Mouse (Mus musculus) stomach, postnatal 0 days (tissue): ENCODE data around the gene Map2k1.

Experiments
- CTCF ChIP-seq: IDR thresholded peaks from 2 replicates; pipeline ENCODE4 v1.5.1; 2016; ENCODE audit warnings: antibody characterized with exemption, low read depth, mild to moderate bottlenecking, moderate library complexity
- EP300 ChIP-seq: optimal IDR thresholded peaks from 2 replicates; pipeline ENCODE3; 2016; ENCODE audit warnings: antibody characterized with exemption

GRCm38 (mm10) chr9:64219305-64219704 is 34.1 kb downstream of the Map2k1 start:
- TF ChIP-seq EP300 = no peak
- TF ChIP-seq CTCF = no peak
